1 mouse cellular context compared by ENCODE assay signal in the genomic region with DNA sequence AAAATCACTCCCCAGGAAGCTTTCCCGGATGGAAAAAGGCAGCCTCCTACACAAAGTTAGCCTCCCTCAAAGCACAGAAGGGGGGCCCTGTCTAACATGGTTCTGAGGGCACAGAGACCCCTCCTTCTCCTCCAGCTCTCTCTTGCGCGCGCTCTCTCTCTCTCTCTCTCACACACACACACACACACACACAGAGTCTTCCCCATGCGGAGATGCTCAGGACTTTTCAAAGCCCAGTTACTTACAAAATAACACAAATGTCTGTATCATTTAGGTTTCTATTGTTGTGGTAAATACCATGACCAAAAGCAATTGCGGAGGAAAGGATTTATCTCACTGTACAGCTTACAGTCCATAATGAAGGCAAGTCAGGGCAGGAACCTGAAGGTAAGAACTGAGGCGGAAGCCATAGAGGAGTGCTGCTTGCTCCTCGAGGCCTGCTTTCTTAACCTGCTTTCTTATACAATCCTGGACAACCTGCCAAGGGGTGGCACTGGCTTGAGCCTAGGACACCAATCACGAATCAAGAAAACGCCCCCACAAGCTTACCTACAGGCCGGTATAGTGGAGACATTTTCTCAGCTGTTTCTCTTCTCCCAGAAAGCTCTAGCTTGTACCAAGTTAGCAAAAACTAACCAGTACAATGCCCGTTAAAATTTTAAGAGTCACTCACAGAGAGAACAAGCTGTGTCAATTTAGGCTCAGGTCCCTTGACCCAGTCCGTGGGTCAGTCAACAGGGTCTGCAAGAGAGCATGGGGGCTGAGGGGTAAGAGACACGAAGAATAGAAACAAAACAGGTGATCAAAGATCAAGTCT.
TF ChIP-seq lines count a peak whose summit lies in the region.

No protein-coding gene starts in this region.

TF ChIP-seq in myocyte, 11 proteins besides CTCF, POLR2A, EP300 and RAD21 (continued from another document):
- TF ChIP-seq MYOD1 (IDR thresholded peaks at IDR 0.05; ENCODE audit: control insufficient read depth in 1 of 3, insufficient read length in 2 of 3, low read depth in 2 of 3) (no peak), SRF (IDR thresholded peaks at IDR 0.05; ENCODE audit: control insufficient read depth, insufficient read length, low read depth) (no peak)
TF ChIP-seq in myocyte: peak in this region for 0.
